Mouse (Mus musculus) limb, embryonic 11.5 days (tissue): ENCODE data around the gene Tbx15. TPM values are rescaled to one million over a fixed set of nuclear protein-coding genes. Genes with fewer than 3 reads are reported as not detected.
A peak's percentile ranks its signal among the peaks of the same experiment; 100 is the strongest.

ENCODE experiments used
- ATAC-seq: fragments of 200-750 bp; cut with Nextera tagmentation; 2 replicates; pipeline ENCODE4 v1.8.0; 2017; ENCODE audit warnings: low read depth; ENCODE audit not compliant: insufficient number of reproducible peaks, low FRiP score, low TSS enrichment
- DNase-seq: peaks from one replicate; pipeline ENCODE4 v3.0.0-alpha.2; 2015; ENCODE audit warnings: low spot score
- H3K27ac ChIP-seq: fragments of 300-500 bp; sonication (generic); replicated peaks from 2 replicates; pipeline ENCODE4 v1.5.1; 2014; ENCODE audit warnings: low read depth, mild to moderate bottlenecking, low read length
- H3K27me3 ChIP-seq: fragments of 300-500 bp; sonication (generic); 2 replicates; pipeline ENCODE4 v1.6.1; 2014; ENCODE audit warnings: mild to moderate bottlenecking, low read length, mixed read lengths; ENCODE audit not compliant: control insufficient read depth, insufficient read depth
- H3K36me3 ChIP-seq: fragments of 300-500 bp; sonication (generic); 2 replicates; pipeline ENCODE4 v1.6.1; 2014; ENCODE audit warnings: mild to moderate bottlenecking, low read length, moderate library complexity, mixed read lengths; ENCODE audit not compliant: control insufficient read depth, insufficient read depth
- H3K4me1 ChIP-seq: fragments of 300-500 bp; sonication (generic); 2 replicates; pipeline ENCODE4 v1.6.1; 2014; ENCODE audit warnings: low read length, mixed read lengths; ENCODE audit not compliant: control insufficient read depth, insufficient read depth
- H3K4me2 ChIP-seq: fragments of 300-500 bp; sonication (generic); 2 replicates; pipeline ENCODE4 v1.6.1; 2014; ENCODE audit warnings: low read depth, mild to moderate bottlenecking, moderate library complexity; ENCODE audit not compliant: severe bottlenecking
- H3K4me3 ChIP-seq: fragments of 300-500 bp; sonication (generic); 2 replicates; pipeline ENCODE4 v1.5.1; 2014; ENCODE audit warnings: low read depth, low read length
- H3K9ac ChIP-seq: fragments of 300-500 bp; sonication (generic); 2 replicates; pipeline ENCODE4 v1.6.1; 2014; ENCODE audit warnings: mild to moderate bottlenecking, low read length
- H3K9me3 ChIP-seq: fragments of 300-500 bp; sonication (generic); 2 replicates; pipeline ENCODE4 v1.6.1; 2016; ENCODE audit warnings: low read length; ENCODE audit not compliant: control insufficient read depth
- WGBS: fragments of 180-500 bp; shearing (Covaris S2); extraction: QIAGEN DNeasy Blood & Tissue Kit; methylation state at CpG from one replicate; pipeline ENCODE4 v1.1.7; 2014; 5-methylcytosine and 5-hydroxymethylcytosine counted together
- polyA plus RNA-seq: library from polyadenylated mRNA; unstranded; fragments of >200 nt; fragmentation: Nextera tagmentation; extraction: Ambion mirVana; gene quantifications from 2 replicates; pipeline ENCODE4 v1.2.1, GENCODE M21; 2014

The Tbx15 gene
- polyA plus RNA-seq, 1 experiment from 2014 or later = 50.7 TPM

DNA sequence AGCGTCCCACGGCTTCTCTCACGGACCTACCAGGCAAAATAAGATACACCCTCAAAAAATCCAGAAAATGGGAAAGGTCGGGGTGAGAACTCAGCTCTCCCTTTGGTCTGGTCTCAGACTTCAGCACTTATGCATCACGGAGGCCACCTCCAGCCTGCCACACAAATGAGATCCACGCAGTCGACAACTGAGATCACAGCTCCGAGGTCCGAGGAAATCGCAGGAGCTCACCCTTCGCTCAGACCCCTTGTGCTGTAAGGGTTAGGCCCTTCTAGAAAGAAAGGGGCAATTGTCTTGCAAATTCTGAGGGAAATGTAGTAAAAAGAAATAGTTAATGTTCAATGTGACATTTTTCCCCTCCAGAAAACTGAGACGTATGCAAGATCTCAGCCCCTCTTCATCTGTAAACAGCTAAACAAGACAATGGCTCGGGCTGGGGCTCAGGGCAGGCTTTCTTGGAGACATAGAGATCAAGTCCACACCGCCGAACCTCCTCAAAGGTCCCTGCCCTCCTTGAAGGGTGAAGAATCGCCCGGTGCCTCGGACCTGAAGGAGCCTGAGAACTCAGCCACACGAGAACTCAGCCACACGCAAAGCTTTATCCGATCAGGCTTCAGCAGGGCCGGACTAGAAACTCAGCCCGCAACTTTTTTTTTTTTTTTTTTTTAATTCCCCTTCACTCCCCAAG lies 4.9 kb upstream of the Tbx15 start:
- peaks cover 21% of the 10 kb centered on the region for H3K4me1 ChIP-seq
- peak overlapping the region; percentile 43; the same call in 1 of the 2 replicates for H3K9ac ChIP-seq
- no peaks in the 10 kb centered on the region for H3K9me3 ChIP-seq
- no peaks in the 10 kb centered on the region; the same call in 1 of the 2 replicates for H3K36me3 ChIP-seq
- H3K27me3 ChIP-seq = peaks cover 7% of the 10 kb centered on the region; the same call in 1 of the 2 replicates
- H3K4me2 ChIP-seq = peak overlapping the region; percentile 33
- no peak overlapping the region for H3K4me3 ChIP-seq
- ATAC-seq (no peak), DNase-seq (peak; percentile 62)
- no peak overlapping the region for H3K27ac ChIP-seq
- 4% methylated on average over 23 of the region's 23 CpGs for WGBS

DNA sequence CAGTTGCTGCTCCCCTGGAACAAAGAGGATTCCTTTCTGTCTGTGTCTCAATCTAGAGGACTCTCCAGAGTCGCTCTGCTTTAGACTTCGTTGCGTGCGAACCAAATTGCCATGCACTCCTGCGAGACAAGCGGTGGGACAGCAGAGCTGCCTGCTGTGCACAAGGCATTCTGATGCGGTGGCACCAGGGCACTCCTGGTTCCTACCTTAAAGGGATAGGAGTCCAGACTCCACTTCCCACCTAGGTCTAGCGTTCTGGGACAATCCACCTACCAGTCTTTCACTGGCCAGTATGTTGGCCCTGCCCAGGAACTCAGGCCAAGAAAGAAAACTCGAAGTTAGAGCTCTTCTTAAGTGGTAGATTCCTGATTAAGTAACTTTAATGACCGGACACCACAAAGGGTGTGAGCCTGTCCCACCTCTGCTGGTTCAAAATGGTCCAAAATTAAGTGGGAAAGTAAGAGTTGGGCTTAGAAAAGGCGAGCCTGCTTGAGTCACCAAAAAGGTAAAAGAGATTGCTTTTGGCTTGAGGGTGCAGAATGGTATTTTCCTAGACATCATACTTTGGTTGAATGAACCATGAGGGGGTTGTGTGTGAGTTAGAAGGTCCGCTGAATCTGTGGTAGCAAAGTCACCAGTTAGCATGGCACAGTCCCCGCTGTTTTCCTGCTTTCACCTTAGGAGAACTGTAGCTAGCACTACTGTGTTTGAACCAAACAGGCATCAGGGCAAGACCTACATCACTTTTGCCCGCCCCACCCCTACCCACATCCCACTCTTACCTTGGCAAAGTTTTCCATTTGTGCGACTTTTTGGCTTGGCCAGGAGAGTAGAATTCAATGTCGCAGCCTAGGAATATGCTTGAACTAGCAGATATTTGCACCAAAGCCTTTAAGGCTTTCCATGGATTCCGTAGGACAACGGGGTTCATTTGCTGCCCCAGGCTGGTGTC lies 4.1 kb upstream of the Tbx15 start:
- ATAC-seq (no peak), DNase-seq (peak; percentile 65)
- Histone ChIP-seq H3K4me2 (peak overlapping the region; percentile 33), H3K27ac (no peak overlapping the region), H3K4me1 (peaks cover 21% of the 10 kb centered on the region), H3K27me3 (peaks cover 8% of the 10 kb centered on the region; the same call in 1 of the 2 replicates), H3K9ac (peak overlapping the region; percentile 40), H3K4me3 (no peak overlapping the region), H3K36me3 (no peaks in the 10 kb centered on the region; the same call in 1 of the 2 replicates), H3K9me3 (no peaks in the 10 kb centered on the region)
- 7% methylated on average over 18 of the region's 18 CpGs for WGBS

DNA sequence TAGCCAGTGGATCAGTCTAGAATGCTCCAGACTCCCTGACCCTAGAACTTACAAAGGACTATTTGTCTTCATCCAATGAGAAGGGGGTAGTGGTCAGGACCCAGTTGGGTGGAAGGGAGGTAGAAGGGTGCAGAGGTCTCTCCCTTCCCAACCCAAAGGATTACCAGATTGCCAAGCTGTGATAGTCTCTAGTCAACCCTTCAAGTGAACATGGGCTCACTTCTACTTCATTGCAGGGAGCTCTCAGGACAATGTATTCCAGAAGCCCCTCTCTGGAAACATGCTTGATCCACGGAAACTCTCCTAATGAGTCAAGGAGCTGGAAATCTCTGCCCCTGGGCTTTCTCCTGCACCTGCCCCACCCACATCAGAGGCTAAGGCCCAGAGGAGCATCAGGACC lies 1.5 kb upstream of the Tbx15 start:
- no peak for ATAC-seq

DNA sequence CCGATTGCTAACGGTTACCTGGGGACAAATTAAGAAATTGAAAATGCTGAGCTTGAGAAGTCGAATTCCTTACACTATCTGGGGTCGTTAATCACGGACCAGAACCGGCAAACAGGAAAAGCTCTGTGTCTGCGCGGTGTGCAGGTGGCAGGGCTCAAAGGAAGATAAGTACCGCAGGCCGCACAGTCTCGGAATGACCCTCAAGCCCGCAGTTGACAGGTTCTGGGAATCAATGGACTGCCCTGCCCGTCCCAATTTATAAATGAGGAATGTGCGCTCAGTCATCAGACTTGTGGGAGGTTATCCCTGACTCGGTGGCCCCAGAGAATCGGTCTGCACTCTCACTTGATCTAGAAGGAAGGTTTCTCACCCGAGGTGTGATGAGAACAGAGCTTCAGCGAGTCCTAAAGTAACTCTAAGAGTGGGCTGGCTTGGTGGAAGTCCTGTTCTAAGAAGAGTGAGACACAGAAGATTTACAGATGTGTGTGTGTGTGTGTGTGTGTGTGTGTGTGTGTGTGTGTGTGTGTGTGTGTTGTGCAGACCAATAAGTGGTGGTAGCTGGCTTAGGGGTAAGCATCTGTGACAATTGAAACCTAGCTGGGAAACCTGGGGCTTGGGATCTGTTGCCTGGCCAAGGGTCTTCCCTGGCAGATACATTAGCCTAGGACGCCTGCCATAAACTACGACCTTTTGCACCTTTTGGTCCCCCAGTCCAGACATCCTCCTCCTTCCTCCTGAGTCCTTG lies 708 bp upstream of the Tbx15 start:
- Histone ChIP-seq H3K27ac (peak overlapping the region; percentile 84; the same call in 1 of the 2 replicates), H3K4me2 (peak overlapping the region; percentile 81), H3K4me3 (peak overlapping the region; percentile 44), H3K4me1 (peaks cover 21% of the 10 kb centered on the region), H3K9ac (peak overlapping the region; percentile 83), H3K27me3 (peaks cover 8% of the 10 kb centered on the region; the same call in 1 of the 2 replicates), H3K9me3 (no peaks in the 10 kb centered on the region), H3K36me3 (no peaks in the 10 kb centered on the region; the same call in 1 of the 2 replicates)
- WGBS = 3% methylated on average over 20 of the region's 20 CpGs
- ATAC-seq (no peak), DNase-seq (peak; percentile 51)

More for the DNA sequence above, 1.5 kb upstream of the Tbx15 start:
- Histone ChIP-seq H3K27ac (no peak overlapping the region), H3K27me3 (peaks cover 8% of the 10 kb centered on the region; the same call in 1 of the 2 replicates), H3K9me3 (no peaks in the 10 kb centered on the region), H3K36me3 (no peaks in the 10 kb centered on the region; the same call in 1 of the 2 replicates), H3K4me3 (no peak overlapping the region), H3K9ac (no peak overlapping the region; the same call in 1 of the 2 replicates), H3K4me1 (peaks cover 24% of the 10 kb centered on the region), H3K4me2 (peak overlapping the region; percentile 81; the same call in 1 of the 2 replicates)
- 11% methylated on average over 1 of the region's 1 CpGs for WGBS
- DNase-seq = no peak

DNA sequence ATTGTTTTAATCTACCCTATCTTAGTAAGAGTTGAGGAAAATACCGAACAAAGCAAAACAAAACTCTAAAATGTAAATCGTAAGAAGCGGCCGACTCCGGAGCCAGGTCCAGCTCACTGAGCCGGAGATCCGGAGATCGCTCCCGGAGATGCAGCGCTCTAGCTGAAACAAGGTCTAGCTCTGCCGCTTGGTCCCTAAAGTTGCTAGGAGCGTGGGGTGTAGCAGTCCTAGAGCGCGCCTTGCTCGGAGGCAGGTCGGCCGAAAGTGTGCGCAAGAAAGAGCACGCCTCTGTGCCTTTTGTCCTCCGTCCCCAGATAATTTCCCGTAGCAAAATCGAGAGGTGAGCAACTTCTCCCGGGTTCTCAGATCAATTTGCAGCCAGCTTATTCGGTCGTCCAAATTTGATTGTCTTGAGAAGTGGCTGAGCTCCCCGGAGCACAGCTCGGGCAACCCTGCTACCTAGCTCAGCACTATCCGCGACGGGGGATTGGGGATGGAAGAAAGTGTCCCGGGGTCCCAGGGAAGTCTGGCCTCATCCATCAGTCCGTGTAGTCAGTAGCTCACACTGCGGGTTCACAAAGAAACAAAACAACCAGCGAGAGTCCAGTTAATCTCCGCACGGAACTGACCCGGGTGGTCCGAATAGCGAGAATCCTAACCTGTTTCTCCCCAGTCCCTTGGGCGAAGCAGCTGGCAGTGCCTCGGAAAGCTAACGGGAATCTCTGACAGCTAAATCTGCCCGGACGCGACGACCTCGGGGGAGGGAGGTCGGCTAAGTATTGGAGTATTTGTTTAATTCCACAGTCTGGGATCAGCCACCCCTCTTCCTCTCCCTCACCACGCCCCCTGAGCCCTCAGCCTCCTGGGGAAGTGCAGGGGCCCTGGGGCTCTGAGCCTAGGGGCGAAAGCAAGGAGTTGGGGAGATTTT lies 894 bp downstream of the Tbx15 start:
- 0 out of 2 replicates have a peak, but pooled peaks have one; percentile 42 for ATAC-seq
- WGBS = under 1% methylated on average over 50 of the region's 50 CpGs
- H3K4me1 ChIP-seq = peaks cover 16% of the 10 kb centered on the region; the same call in 1 of the 2 replicates
- peak overlapping the region; percentile 84 for H3K27ac ChIP-seq
- H3K9ac ChIP-seq = peak overlapping the region; percentile 83
- peaks cover 10% of the 10 kb centered on the region; the same call in 1 of the 2 replicates for H3K27me3 ChIP-seq
- no peaks in the 10 kb centered on the region for H3K9me3 ChIP-seq
- no peaks in the 10 kb centered on the region for H3K36me3 ChIP-seq
- H3K4me2 ChIP-seq = peak overlapping the region; percentile 81
- peak; percentile 79 for DNase-seq
- H3K4me3 ChIP-seq = peak overlapping the region; percentile 44

DNA sequence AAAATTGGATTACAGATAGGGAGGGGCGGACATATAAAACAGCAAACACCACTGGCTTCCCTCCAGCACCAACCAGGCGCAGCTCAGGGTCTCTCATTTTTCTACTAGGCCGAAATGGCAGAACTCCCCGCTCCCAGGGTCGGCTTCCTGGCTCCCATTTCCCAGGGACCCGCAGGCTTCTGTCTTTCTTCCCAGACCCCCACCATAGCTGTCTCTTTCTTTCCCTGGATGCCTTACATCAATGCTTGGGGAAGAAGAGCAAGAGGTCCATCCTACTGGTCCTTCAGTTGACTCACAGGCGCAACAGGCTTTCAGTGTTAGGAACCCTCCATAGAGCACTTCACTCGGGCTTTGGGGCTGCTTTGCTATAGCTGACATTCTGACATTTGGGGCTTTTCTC lies 2.3 kb downstream of the Tbx15 start:
- peak overlapping the region; percentile 83 for H3K9ac ChIP-seq
- H3K27me3 ChIP-seq = peaks cover 9% of the 10 kb centered on the region; the same call in 1 of the 2 replicates
- no peaks in the 10 kb centered on the region for H3K9me3 ChIP-seq
- WGBS = 7% methylated on average over 8 of the region's 8 CpGs
- H3K4me1 ChIP-seq = peaks cover 12% of the 10 kb centered on the region
- H3K36me3 ChIP-seq = no peaks in the 10 kb centered on the region
- DNase-seq (peak; percentile 60), ATAC-seq (no peak)
- peak overlapping the region; percentile 11; the same call in 1 of the 2 replicates for H3K27ac ChIP-seq
- H3K4me2 ChIP-seq = peak overlapping the region; percentile 81
- 0 out of 2 replicates have a peak overlapping the region, but pooled peaks have one; percentile 44 for H3K4me3 ChIP-seq

DNA sequence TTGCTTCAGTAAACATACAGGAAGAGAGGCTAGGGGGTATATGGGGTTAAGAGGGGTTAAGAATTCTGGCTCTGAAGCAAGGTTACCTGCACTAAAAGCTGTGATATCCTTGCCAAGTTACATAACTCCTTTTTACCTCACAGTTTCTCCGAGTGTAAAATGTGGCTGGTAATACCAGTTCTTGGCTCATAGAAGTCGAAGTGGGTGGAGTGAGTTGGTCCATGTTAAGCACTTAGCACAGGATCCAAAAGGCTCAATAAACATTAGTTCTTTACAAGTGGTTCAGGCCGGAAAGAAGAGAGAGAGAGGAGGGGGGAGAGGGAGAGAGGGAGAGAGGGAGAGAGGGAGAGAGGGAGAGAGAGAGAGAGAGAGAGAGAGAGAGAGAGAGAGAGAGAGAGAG lies 5.2 kb downstream of the Tbx15 start:
- no peak overlapping the region for H3K4me3 ChIP-seq
- no peak overlapping the region for H3K9ac ChIP-seq
- peaks cover 4% of the 10 kb centered on the region; the same call in 1 of the 2 replicates for H3K27me3 ChIP-seq
- no peak overlapping the region for H3K27ac ChIP-seq
- no peak overlapping the region for H3K4me2 ChIP-seq
- WGBS = 13% methylated on average over 3 of the region's 3 CpGs
- H3K36me3 ChIP-seq = no peaks in the 10 kb centered on the region
- DNase-seq (peak; percentile 7), ATAC-seq (no peak)
- peaks cover 28% of the 10 kb centered on the region for H3K4me1 ChIP-seq
- no peaks in the 10 kb centered on the region for H3K9me3 ChIP-seq
